Mouse (Mus musculus): Measurements from ENCODE around the gene Abhd6. TPM values are rescaled to one million over a fixed set of nuclear protein-coding genes. Genes with fewer than 3 reads are reported as not detected.

Abhd6 gene
- total and polyA plus RNA-seq, 3 experiments: not detected

GRCm38 (mm10) chr14:7960616-7961015 is 42.1 kb upstream of the Abhd6 start:
- TF ChIP-seq USF2 (IDR thresholded peaks at IDR 0.05; ENCODE audit: borderline replicate concordance in 1 of 2, insufficient read depth in 1 of 2, low read depth in 1 of 2, low read length in 2 of 2) (no peak), CHD1 (IDR thresholded peaks at IDR 0.05; ENCODE audit: low read depth, low read length) (no peak), SMC3 (IDR thresholded peaks at IDR 0.05; ENCODE audit: low read depth, low read length) (no peak), CHD2 (IDR thresholded peaks at IDR 0.05; ENCODE audit: low read length) (no peak), GABPA (IDR thresholded peaks at IDR 0.05; ENCODE audit: low read depth, low read length) (no peak), ZMIZ1 (IDR thresholded peaks at IDR 0.05; ENCODE audit: low read depth, low read length) (no peak), CTCF (IDR thresholded peaks at IDR 0.05 in 2 of 3, conservative IDR thresholded peaks at IDR 0.05 in 1 of 3; ENCODE audit: control insufficient read depth in 1 of 3, insufficient read depth in 1 of 3, low read depth in 2 of 3, low read length in 3 of 3, poor library complexity in 1 of 3, severe bottlenecking in 1 of 3) (no peak), TAL1 (IDR thresholded peaks at IDR 0.05; ENCODE audit: low read length) (no peak), ZC3H11A (IDR thresholded peaks at IDR 0.05; ENCODE audit: low read depth, low read length) (no peak), MAFK (IDR thresholded peaks at IDR 0.05; ENCODE audit: borderline replicate concordance, low read depth, low read length) (no peak), JUND (IDR thresholded peaks at IDR 0.05; ENCODE audit: low read depth, low read length) (no peak), NRF1 (IDR thresholded peaks at IDR 0.05; ENCODE audit: insufficient read depth, low read depth, low read length, poor library complexity, severe bottlenecking) (no peak), KAT2A (conservative IDR thresholded peaks at IDR 0.05; ENCODE audit: low read depth, low read length) (no peak), SIN3A (IDR thresholded peaks at IDR 0.05; ENCODE audit: low read length) (no peak), MAX (IDR thresholded peaks at IDR 0.05; ENCODE audit: low read length) (no peak), GATA1 (IDR thresholded peaks at IDR 0.05; ENCODE audit: low read depth, low read length) (no peak)
- Histone ChIP-seq H3K9ac (ENCODE audit: control insufficient read depth, low read depth, low read length, poor library complexity, severe bottlenecking) (no peak overlapping the region), H3K4me3 (ENCODE audit: control insufficient read depth in 1 of 2, insufficient read depth in 1 of 2, low read depth in 2 of 2, low read length in 2 of 2) (no peak overlapping the region), H3K36me3 (ENCODE audit: control insufficient read depth in 1 of 2, insufficient read depth in 2 of 2, low read length in 2 of 2) (no peaks in the 10 kb centered on the region), H3K79me2 (ENCODE audit: control insufficient read depth, insufficient read depth, low read length, poor library complexity) (no peaks in the 10 kb centered on the region), H3K27me3 (ENCODE audit: control insufficient read depth in 1 of 2, insufficient read depth in 2 of 2, low read length in 2 of 2) (peaks cover 0 to 4% of the 10 kb centered on the region in 2 experiments; a peak in 2 of 4 replicates), H3K27ac (ENCODE audit: control insufficient read depth, low read depth, low read length) (no peak overlapping the region), H3K4me1 (ENCODE audit: control insufficient read depth in 1 of 2, insufficient read depth in 2 of 2, low read length in 2 of 2) (no peaks in the 10 kb centered on the region), H3K9me3 (replicated peaks; ENCODE audit: insufficient read depth, low read length) (no peaks in the 10 kb centered on the region)
- no peak for DNase-seq (ENCODE audit: low read depth, low spot score)

GRCm38 (mm10) chr14:7961714-7962113 is 41.0 kb upstream of the Abhd6 start:
- no peaks in the 10 kb centered on the region for H3K36me3 ChIP-seq (ENCODE audit: control insufficient read depth in 1 of 2, insufficient read depth in 2 of 2, low read length in 2 of 2)
- no peak overlapping the region for H3K4me3 ChIP-seq (ENCODE audit: control insufficient read depth in 1 of 2, insufficient read depth in 1 of 2, low read depth in 2 of 2, low read length in 2 of 2)
- no peak for DNase-seq (ENCODE audit: low read depth, low spot score)
- H3K4me1 ChIP-seq (ENCODE audit: control insufficient read depth in 1 of 2, insufficient read depth in 2 of 2, low read length in 2 of 2): no peaks in the 10 kb centered on the region
- H3K27ac ChIP-seq (ENCODE audit: control insufficient read depth, low read depth, low read length): no peak overlapping the region
- H3K27me3 ChIP-seq (ENCODE audit: control insufficient read depth in 1 of 2, insufficient read depth in 2 of 2, low read length in 2 of 2): peaks cover 0 to 2% of the 10 kb centered on the region in 2 experiments; a peak in 2 of 4 replicates
- H3K79me2 ChIP-seq (ENCODE audit: control insufficient read depth, insufficient read depth, low read length, poor library complexity): no peaks in the 10 kb centered on the region
- TF ChIP-seq UBTF (IDR thresholded peaks at IDR 0.05; ENCODE audit: borderline replicate concordance, insufficient read depth, low read depth, low read length) (no peak), RCOR1 (IDR thresholded peaks at IDR 0.05; ENCODE audit: low read depth, low read length) (no peak), MAFK (IDR thresholded peaks at IDR 0.05; ENCODE audit: borderline replicate concordance, low read depth, low read length) (no peak)
- no peaks in the 10 kb centered on the region for H3K9me3 ChIP-seq (replicated peaks; ENCODE audit: insufficient read depth, low read length)
- H3K9ac ChIP-seq (ENCODE audit: control insufficient read depth, low read depth, low read length, poor library complexity, severe bottlenecking): no peak overlapping the region
